Comparison of ENCODE assay signal across 8 mouse cellular contexts in the genomic region with DNA sequence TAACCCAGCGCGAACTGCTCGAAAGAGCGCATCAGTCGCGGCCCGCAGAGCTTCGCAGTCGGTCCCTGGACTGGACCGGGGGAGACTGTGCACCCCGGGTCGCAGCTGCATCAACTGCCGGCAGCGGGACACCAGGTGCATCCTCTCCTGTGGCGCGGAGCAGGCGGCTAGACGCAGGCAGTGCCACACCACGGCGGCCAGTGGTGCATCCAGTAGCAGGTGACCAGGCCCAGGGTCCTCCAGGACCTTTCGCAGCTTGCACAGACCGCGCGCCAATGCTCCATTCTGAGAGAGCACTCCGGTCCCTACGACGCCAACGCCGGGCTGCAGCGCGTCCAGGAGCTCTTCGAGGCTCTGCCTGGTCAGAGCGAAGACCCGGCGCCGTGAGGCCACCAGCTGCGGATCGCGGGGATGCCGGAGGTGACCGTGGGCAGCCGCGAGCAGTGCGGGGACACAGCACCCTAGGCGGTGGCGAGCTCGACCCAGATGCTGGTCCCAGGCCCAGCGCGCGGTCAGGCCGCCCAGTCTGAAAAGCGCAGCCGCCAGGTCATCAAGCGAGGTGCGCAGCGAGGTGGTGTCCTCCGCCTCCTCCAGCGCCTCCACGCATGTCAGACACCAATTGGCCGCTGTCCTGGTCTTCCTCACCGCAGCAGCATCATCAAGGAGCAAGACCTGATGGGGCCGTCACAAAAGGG. TPM values are rescaled to one million over a fixed set of nuclear protein-coding genes. Genes with fewer than 3 reads are reported as not detected.
A peak's percentile ranks its signal among the peaks of the same experiment; 100 is the strongest.
DNase-seq lines count a peak whose midpoint lies in the region; ATAC-seq and TF ChIP-seq lines count a peak whose summit lies in the region.

No protein-coding gene starts in this region.

- TF ChIP-seq POLR2A in limb, embryonic 14.5 days (IDR thresholded peaks at IDR 0.05; ENCODE audit: borderline replicate concordance, extremely low read depth, insufficient read depth, insufficient read length), result no peak

- 2% methylated on average over 62 of the region's 62 CpGs for WGBS in heart, embryonic 15.5 days
- WGBS in limb, embryonic 14.5 days, result 3% methylated on average over 58 of the region's 62 CpGs
- WGBS in neural tube, embryonic 12.5 days, result 3% methylated on average over 62 of the region's 62 CpGs

- peak overlapping the region; percentile 82 for H3K4me2 ChIP-seq in heart, embryonic 15.5 days
- H3K4me2 ChIP-seq in limb, embryonic 14.5 days (replicated peaks; ENCODE audit: low read depth, low read length, severe bottlenecking), result peak overlapping the region; percentile 87
- peak overlapping the region; percentile 82 for H3K4me2 ChIP-seq in neural tube, embryonic 12.5 days (replicated peaks)

- peaks cover 10% of the 10 kb centered on the region for H3K4me1 ChIP-seq in heart, embryonic 15.5 days (replicated peaks)
- peaks cover 8% of the 10 kb centered on the region; the same call in 1 of the 2 replicates for H3K4me1 ChIP-seq in limb, embryonic 14.5 days (ENCODE audit: control insufficient read depth, insufficient read depth, low read length)
- peaks cover 11% of the 10 kb centered on the region for H3K4me1 ChIP-seq in neural tube, embryonic 12.5 days

- no peak for ATAC-seq in heart, embryonic 15.5 days (replicated peaks; ENCODE audit: insufficient number of reproducible peaks, insufficient read depth, low FRiP score, low read depth)
- peak; percentile 47; the same call in 1 of the 2 replicates for ATAC-seq in limb, embryonic 14.5 days (ENCODE audit: low FRiP score, low read depth)
- peak; percentile 83 for ATAC-seq in neural tube, embryonic 12.5 days (ENCODE audit: low FRiP score, low read depth)

- no peaks in the 10 kb centered on the region for H3K9me3 ChIP-seq in heart, embryonic 15.5 days (replicated peaks)
- no peaks in the 10 kb centered on the region for H3K9me3 ChIP-seq in limb, embryonic 14.5 days (ENCODE audit: control insufficient read depth, low read length)
- no peaks in the 10 kb centered on the region for H3K9me3 ChIP-seq in neural tube, embryonic 12.5 days

- DNase-seq in gastrocnemius, adult 18-20 months (ENCODE audit: low spot score), result peak; percentile 2
- DNase-seq in gastrocnemius, postnatal 25 days, result no peak
- DNase-seq in B cell, adult 2 months, result peak; percentile 6 to 9
- DNase-seq in cerebellum, postnatal 36 days, result peak; percentile 46 to 51
- DNase-seq in limb, embryonic 14.5 days (ENCODE audit: low spot score), result no peak
- DNase-seq in frontal cortex, postnatal 14 days (ENCODE audit: low spot score in 2 of 2), result no peak

- peak overlapping the region; percentile 49 for H3K4me3 ChIP-seq in heart, embryonic 15.5 days
- peak overlapping the region; percentile 41 for H3K4me3 ChIP-seq in limb, embryonic 14.5 days (replicated peaks; ENCODE audit: low read length)
- peak overlapping the region; percentile 41 for H3K4me3 ChIP-seq in neural tube, embryonic 12.5 days

- peaks cover 53% of the 10 kb centered on the region for H3K27me3 ChIP-seq in heart, embryonic 15.5 days
- peaks cover 23% of the 10 kb centered on the region for H3K27me3 ChIP-seq in limb, embryonic 14.5 days (ENCODE audit: control insufficient read depth, insufficient read depth, low read length)
- peaks cover 26% of the 10 kb centered on the region for H3K27me3 ChIP-seq in neural tube, embryonic 12.5 days (replicated peaks)

- peak overlapping the region; percentile 40 for H3K9ac ChIP-seq in heart, embryonic 15.5 days
- H3K9ac ChIP-seq in limb, embryonic 14.5 days (ENCODE audit: low read depth, low read length, severe bottlenecking), result peak overlapping the region; percentile 52
- H3K9ac ChIP-seq in neural tube, embryonic 12.5 days, result peak overlapping the region; percentile 55

- no peak overlapping the region for H3K27ac ChIP-seq in heart, embryonic 15.5 days
- H3K27ac ChIP-seq in limb, embryonic 14.5 days (replicated peaks; ENCODE audit: low read depth, low read length), result no peak overlapping the region
- H3K27ac ChIP-seq in neural tube, embryonic 12.5 days, result no peak overlapping the region

- no peaks in the 10 kb centered on the region for H3K36me3 ChIP-seq in heart, embryonic 15.5 days
- no peaks in the 10 kb centered on the region for H3K36me3 ChIP-seq in limb, embryonic 14.5 days (ENCODE audit: control insufficient read depth, insufficient read depth, low read length)
- no peaks in the 10 kb centered on the region for H3K36me3 ChIP-seq in neural tube, embryonic 12.5 days

RNA-seq across cellular contexts. Expression of a gene that starts 8.9 kb away (rescaled TPM):
- not detected for total RNA-seq in gastrocnemius, adult 18-20 months (2021)
- not detected for total RNA-seq in gastrocnemius, postnatal 25 days (2021)
- 0.04 and 0.10 TPM in 2 replicates for polyA plus RNA-seq in heart, embryonic 15.5 days (2015; fragmentation: Nextera tagmentation; extraction: Ambion mirVana)
- polyA plus RNA-seq in limb, embryonic 14.5 days (2012; rRNA removed), result 0.22 and 0.23 TPM in 2 replicates
- 0.12 TPM in 1 of 2 replicates, not detected in the other for polyA plus RNA-seq in limb, embryonic 14.5 days (2014; fragmentation: Nextera tagmentation; extraction: Ambion mirVana)
- polyA plus RNA-seq in neural tube, embryonic 12.5 days (2016; fragmentation: Nextera tagmentation; extraction: Ambion mirVana), result 0.29 and 0.58 TPM in 2 replicates

RNA-seq across cellular contexts. Expression of a gene that starts 26.7 kb away (rescaled TPM):
- total RNA-seq in gastrocnemius, adult 18-20 months (2021), result 1 to 10 TPM; 6.1 to 8.6 TPM
- 1 to 10 TPM; 6.0 to 6.3 TPM for total RNA-seq in gastrocnemius, postnatal 25 days (2021)
- 8.0 and 9.9 TPM in 2 replicates for polyA plus RNA-seq in heart, embryonic 15.5 days (2015; fragmentation: Nextera tagmentation; extraction: Ambion mirVana)
- 15.8 and 16.9 TPM in 2 replicates for polyA plus RNA-seq in limb, embryonic 14.5 days (2012; rRNA removed)
- polyA plus RNA-seq in limb, embryonic 14.5 days (2014; fragmentation: Nextera tagmentation; extraction: Ambion mirVana), result 20.2 and 20.4 TPM in 2 replicates
- polyA plus RNA-seq in neural tube, embryonic 12.5 days (2016; fragmentation: Nextera tagmentation; extraction: Ambion mirVana), result 23.9 and 24.6 TPM in 2 replicates

Comparison
In these comparisons a context has a peak if more than half of its experiments do, and no peak if none do; other contexts are left out.
1. DNase-seq: peak in gastrocnemius, adult 18-20 months (single experiment), B cell, adult 2 months (2 of 2) and cerebellum, postnatal 36 days (2 of 2); none in gastrocnemius, postnatal 25 days (single experiment), limb, embryonic 14.5 days (single experiment) and frontal cortex, postnatal 14 days (0 of 2).
2. Peak in every context shown above with its lines, with median percentiles within 50 percentile points of each other: H3K4me2 ChIP-seq, H3K4me3 ChIP-seq and H3K9ac ChIP-seq.